Mouse (Mus musculus): Measurements from ENCODE around the gene Pcp4l1. TPM values are rescaled to one million over a fixed set of nuclear protein-coding genes. Genes with fewer than 3 reads are reported as not detected.

Pcp4l1 gene
- polyA plus RNA-seq, 1 experiment, result 5.1 TPM

DNA sequence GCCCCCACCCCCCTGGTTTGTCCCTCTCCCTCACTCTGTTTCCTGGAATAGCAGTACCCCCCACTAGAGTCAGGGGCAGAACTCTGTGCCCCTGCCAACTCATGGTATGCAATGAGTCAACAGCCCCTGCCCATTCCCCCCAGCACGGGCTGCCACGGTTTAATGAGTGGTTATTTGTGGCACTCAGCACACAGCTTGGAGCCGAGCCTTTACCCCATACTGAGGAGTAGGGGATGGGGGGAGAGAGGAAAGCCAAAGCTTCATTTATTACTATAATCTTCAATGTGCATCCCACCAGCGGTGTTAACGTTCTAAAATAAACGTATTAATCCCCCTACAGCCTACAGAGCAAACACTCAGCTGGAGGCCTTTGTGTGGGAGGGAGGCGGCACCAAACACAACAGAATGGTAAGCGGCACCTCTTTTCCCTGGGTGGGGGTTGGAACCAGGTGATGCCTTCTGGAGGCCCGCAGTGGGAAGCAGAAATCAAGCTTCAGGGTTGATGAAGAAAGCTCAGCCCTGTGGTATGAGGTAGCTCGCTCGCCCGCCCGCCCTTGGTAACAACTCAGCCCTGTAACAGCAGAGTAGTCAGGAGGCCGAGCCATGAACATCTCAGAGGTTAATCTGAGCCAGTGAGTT lies 6.5 kb downstream of the Pcp4l1 start:
- Histone ChIP-seq H3K27ac (ENCODE audit: control insufficient read depth, insufficient read depth, low read depth, low read length, poor library complexity) (no peak overlapping the region), H3K4me3 (replicated peaks; ENCODE audit: control insufficient read depth, low read depth, low read length) (no peak overlapping the region), H3K4me1 (ENCODE audit: control insufficient read depth, insufficient read depth, low read length) (no peaks in the 10 kb centered on the region)
- 72% methylated on average over 14 of the region's 14 CpGs for WGBS
- no peak for TF ChIP-seq POLR2A (IDR thresholded peaks at IDR 0.05; ENCODE audit: borderline replicate concordance, control insufficient read depth, low read depth, low read length)
- TF ChIP-seq CTCF (IDR thresholded peaks at IDR 0.05; ENCODE audit: control insufficient read depth, insufficient read depth, low read length), result no peak

DNA sequence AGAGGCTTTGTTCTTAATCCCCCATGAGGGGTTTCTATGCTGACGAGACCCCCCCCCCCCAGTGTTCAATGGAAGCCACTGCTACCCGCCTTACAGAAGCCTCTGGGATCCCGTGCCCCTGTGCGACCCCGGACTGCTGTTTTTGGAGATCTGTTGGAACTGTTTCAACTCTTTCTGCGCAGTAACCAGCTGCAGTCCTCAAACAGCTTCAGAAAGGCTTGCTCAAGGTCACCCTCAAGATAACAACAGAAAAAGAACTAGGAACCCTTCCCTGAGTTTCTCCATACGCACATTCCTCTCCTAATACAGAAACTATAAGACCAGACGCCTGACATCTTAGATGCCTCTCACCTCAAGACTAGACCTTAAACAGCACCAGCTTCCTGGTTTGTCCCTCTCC lies 7.0 kb downstream of the Pcp4l1 start:
- H3K4me3 ChIP-seq (replicated peaks; ENCODE audit: control insufficient read depth, low read depth, low read length), result no peak overlapping the region
- TF ChIP-seq POLR2A (IDR thresholded peaks at IDR 0.05; ENCODE audit: borderline replicate concordance, control insufficient read depth, low read depth, low read length) (no peak), CTCF (IDR thresholded peaks at IDR 0.05; ENCODE audit: control insufficient read depth, insufficient read depth, low read length) (no peak)
- no peak overlapping the region for H3K27ac ChIP-seq (ENCODE audit: control insufficient read depth, insufficient read depth, low read depth, low read length, poor library complexity)
- no peaks in the 10 kb centered on the region for H3K4me1 ChIP-seq (ENCODE audit: control insufficient read depth, insufficient read depth, low read length)
- 63% methylated on average over 8 of the region's 8 CpGs for WGBS

DNA sequence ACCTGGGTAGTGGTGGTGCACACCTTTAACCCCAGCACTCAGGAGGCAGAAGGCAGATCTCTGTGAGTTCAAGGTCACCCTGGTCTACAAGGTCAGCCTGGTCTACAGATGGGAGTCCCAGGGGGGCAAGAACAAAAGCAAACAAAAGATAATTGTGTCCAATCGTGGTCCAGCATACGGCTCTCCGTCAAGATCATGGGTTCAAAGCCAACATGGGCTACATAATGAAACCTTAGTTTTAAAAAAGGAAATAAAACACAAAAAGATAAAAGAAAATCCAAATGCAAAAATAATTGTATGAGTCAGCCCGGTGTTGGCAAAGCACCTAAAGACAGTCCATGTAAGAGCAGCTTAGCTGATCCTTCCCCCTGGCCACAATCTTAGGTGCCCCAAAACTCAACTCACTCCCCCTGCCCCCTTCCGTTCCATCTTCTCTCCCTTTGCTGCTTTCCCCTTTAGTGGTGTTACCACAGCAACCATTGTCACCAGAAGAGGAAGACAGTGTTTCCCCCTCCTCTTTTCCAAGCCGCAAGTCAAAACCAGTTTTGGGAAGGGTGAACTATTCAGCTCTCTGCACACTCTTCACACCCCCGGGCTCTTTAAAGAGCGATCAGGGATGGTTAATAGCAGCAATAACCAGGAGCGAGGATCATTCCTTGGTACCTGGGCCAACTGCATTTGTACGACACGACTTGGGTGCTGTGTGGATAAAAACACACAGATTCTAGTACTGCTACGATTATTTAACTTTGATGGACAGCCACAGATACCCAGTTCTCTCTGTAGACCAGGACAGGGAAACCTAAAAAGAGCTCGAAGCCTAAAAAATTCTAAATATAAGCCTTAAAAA lies 8.0 kb downstream of the Pcp4l1 start:
- H3K4me1 ChIP-seq (ENCODE audit: control insufficient read depth, insufficient read depth, low read length), result no peaks in the 10 kb centered on the region; the same call in 1 of the 2 replicates
- no peak overlapping the region for H3K4me3 ChIP-seq (replicated peaks; ENCODE audit: control insufficient read depth, low read depth, low read length)
- no peak overlapping the region for H3K27ac ChIP-seq (ENCODE audit: control insufficient read depth, insufficient read depth, low read depth, low read length, poor library complexity)
- 14% methylated on average over 13 of the region's 13 CpGs for WGBS
- no peak for TF ChIP-seq CTCF (IDR thresholded peaks at IDR 0.05; ENCODE audit: control insufficient read depth, insufficient read depth, low read length)
- no peak for TF ChIP-seq POLR2A (IDR thresholded peaks at IDR 0.05; ENCODE audit: borderline replicate concordance, control insufficient read depth, low read depth, low read length)

DNA sequence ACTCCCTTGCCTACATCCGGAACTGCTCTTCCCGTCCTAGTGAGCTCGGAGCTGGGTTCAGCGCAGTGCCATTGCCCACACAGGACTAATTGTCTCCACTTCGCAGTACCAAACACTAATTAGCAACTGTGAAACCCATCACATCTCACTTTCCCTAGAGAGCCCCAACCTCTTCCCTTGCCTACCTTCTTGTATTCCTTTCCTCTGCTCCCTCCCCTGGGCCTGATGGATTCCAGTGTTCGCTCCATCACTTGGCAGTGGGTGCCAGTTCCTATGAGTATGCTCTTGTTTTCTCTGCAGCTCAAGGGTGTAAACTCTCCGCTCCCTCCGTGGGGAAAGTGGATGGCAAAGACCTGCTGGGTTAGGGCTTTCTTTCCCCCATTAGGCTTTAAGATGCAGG lies 10.4 kb downstream of the Pcp4l1 start:
- WGBS, result 81% methylated on average over 8 of the region's 8 CpGs
- TF ChIP-seq CTCF (IDR thresholded peaks at IDR 0.05; ENCODE audit: control insufficient read depth, insufficient read depth, low read length) (no peak), POLR2A (IDR thresholded peaks at IDR 0.05; ENCODE audit: borderline replicate concordance, control insufficient read depth, low read depth, low read length) (no peak)
- Histone ChIP-seq H3K27ac (ENCODE audit: control insufficient read depth, insufficient read depth, low read depth, low read length, poor library complexity) (no peak overlapping the region), H3K4me3 (replicated peaks; ENCODE audit: control insufficient read depth, low read depth, low read length) (no peak overlapping the region), H3K4me1 (ENCODE audit: control insufficient read depth, insufficient read depth, low read length) (no peaks in the 10 kb centered on the region; the same call in 1 of the 2 replicates)

DNA sequence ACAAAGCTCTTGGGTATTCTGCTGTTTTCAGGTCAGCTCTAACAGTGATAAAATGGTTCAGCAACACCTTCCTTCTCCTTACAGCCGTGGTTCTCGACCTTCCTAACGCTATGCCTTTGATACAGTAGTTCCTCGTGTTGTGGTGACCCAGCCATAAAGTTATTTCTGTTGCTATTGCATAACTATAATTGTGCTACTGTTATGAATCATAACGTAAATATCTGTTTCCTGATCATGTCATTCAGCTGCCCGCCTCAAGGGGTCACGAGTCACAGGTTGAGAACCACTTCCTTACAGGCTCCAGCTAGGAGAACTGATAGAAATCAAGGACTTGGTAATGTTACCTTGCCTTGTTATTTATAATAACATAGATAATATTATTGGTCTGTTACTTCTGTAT lies 11.8 kb downstream of the Pcp4l1 start:
- H3K4me3 ChIP-seq (replicated peaks; ENCODE audit: control insufficient read depth, low read depth, low read length), result no peak overlapping the region
- TF ChIP-seq POLR2A (IDR thresholded peaks at IDR 0.05; ENCODE audit: borderline replicate concordance, control insufficient read depth, low read depth, low read length) (no peak), CTCF (IDR thresholded peaks at IDR 0.05; ENCODE audit: control insufficient read depth, insufficient read depth, low read length) (no peak)
- no peaks in the 10 kb centered on the region; the same call in 1 of the 2 replicates for H3K4me1 ChIP-seq (ENCODE audit: control insufficient read depth, insufficient read depth, low read length)
- H3K27ac ChIP-seq (ENCODE audit: control insufficient read depth, insufficient read depth, low read depth, low read length, poor library complexity), result no peak overlapping the region
- WGBS, result under 1% methylated on average over 7 of the region's 7 CpGs

DNA sequence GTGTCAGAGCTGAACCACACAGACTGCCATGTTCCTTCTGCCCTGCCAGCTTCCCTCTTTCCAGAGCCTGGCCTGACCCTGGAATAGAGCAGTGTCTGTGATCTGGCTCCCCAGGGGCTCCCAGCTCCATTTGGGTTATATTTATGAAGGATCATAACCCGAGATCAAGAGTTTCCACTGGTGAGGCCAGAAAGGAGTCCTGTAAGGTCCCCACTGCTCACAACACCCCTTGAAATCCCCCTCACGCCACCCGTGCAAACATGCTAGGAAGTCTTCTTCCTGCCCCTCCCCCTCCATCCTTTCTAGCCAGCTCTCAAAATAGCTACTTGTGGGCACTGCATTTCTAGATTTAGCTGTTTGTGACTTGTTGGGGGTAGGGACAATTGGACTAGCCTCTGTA lies 12.4 kb downstream of the Pcp4l1 start:
- Histone ChIP-seq H3K4me3 (replicated peaks; ENCODE audit: control insufficient read depth, low read depth, low read length) (no peak overlapping the region), H3K27ac (ENCODE audit: control insufficient read depth, insufficient read depth, low read depth, low read length, poor library complexity) (no peak overlapping the region), H3K4me1 (ENCODE audit: control insufficient read depth, insufficient read depth, low read length) (no peaks in the 10 kb centered on the region; the same call in 1 of the 2 replicates)
- TF ChIP-seq CTCF (IDR thresholded peaks at IDR 0.05; ENCODE audit: control insufficient read depth, insufficient read depth, low read length), result no peak
- WGBS, result 9% methylated on average over 3 of the region's 3 CpGs

DNA sequence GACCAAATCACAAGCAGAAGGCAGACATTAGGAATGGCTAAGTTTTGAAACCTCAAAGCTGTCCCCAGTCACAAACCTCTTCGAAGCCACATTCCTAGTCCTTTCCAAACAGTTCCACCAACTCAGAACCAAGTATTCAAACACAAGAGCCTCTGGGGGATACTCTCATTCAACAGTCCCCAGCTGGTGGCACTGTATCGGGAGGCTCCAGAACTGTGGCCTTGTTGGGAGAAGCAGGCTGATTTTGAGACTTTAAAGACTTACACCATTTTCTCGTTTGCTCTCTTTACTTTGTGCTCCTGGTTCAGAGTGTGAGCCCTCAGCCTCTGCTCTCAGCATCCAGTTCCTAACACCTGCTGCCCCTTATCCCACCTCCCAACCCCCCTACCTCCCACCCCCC lies 13.0 kb downstream of the Pcp4l1 start:
- TF ChIP-seq CTCF (IDR thresholded peaks at IDR 0.05; ENCODE audit: control insufficient read depth, insufficient read depth, low read length) (no peak), POLR2A (IDR thresholded peaks at IDR 0.05; ENCODE audit: borderline replicate concordance, control insufficient read depth, low read depth, low read length) (no peak)
- WGBS, result 78% methylated on average over 3 of the region's 3 CpGs
- H3K4me1 ChIP-seq (ENCODE audit: control insufficient read depth, insufficient read depth, low read length), result no peaks in the 10 kb centered on the region; the same call in 1 of the 2 replicates
- H3K27ac ChIP-seq (ENCODE audit: control insufficient read depth, insufficient read depth, low read depth, low read length, poor library complexity), result no peak overlapping the region
- H3K4me3 ChIP-seq (replicated peaks; ENCODE audit: control insufficient read depth, low read depth, low read length), result no peak overlapping the region

DNA sequence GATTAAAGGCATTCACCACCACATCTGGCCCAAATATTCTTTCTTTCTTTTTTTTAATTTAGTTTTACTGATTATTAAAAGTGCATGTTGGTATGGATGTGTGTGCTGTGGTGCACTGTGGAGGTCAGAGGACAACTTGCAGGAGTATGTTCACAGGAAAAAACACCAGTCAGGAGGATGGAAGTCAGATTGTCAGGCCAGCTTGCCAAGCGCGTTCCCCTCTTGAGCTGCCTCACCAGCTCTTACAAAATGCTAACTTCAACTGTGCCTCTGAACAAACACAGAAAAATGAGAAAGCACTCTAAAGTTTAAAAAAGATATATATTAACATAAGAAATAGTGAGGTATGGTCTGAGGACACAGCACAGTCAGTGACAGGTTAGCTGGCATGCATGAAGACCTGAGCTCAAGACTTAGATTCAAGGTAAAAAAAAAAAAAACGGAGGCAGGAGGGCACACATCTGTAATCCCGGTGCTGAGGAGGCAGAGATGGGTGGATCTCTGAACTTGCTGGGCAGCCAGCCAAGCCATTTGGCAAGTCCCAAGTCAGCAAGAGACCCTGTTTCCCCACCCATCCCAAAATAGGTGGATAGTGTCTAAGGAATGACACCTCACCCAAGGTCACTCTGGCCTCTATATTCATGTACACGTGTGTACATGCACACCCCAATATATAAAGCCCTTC lies 16.4 kb downstream of the Pcp4l1 start:
- TF ChIP-seq POLR2A (IDR thresholded peaks at IDR 0.05; ENCODE audit: borderline replicate concordance, control insufficient read depth, low read depth, low read length) (no peak), CTCF (IDR thresholded peaks at IDR 0.05; ENCODE audit: control insufficient read depth, insufficient read depth, low read length) (no peak)
- 65% methylated on average over 5 of the region's 5 CpGs for WGBS
- Histone ChIP-seq H3K4me3 (replicated peaks; ENCODE audit: control insufficient read depth, low read depth, low read length) (no peak overlapping the region), H3K4me1 (ENCODE audit: control insufficient read depth, insufficient read depth, low read length) (no peaks in the 10 kb centered on the region; the same call in 1 of the 2 replicates), H3K27ac (ENCODE audit: control insufficient read depth, insufficient read depth, low read depth, low read length, poor library complexity) (no peak overlapping the region)
